Mouse (Mus musculus) kidney, adult 2 months (tissue): Measurements from ENCODE around the gene Ptprs. TPM values are rescaled to one million over a fixed set of nuclear protein-coding genes. Genes with fewer than 3 reads are reported as not detected.

Experiments
- DNase-seq: peaks from one replicate; pipeline ENCODE4 v3.0.0; 2021
- H3K27ac ChIP-seq: fragments of 200-500 bp; 2 replicates; pipeline ENCODE4 v1.5.1; 2012; ENCODE audit warnings: low read depth, low read length, control low read depth, inconsistent platforms; ENCODE audit not compliant: insufficient read depth
- H3K27me3 ChIP-seq: fragments of 200-500 bp; replicated peaks from 2 replicates; pipeline ENCODE4 v1.6.1; 2012; ENCODE audit warnings: mild to moderate bottlenecking, moderate library complexity, low read length, inconsistent platforms; ENCODE audit not compliant: control insufficient read depth, insufficient read depth
- H3K36me3 ChIP-seq: fragments of 200-500 bp; 2 replicates; pipeline ENCODE4 v1.6.1; 2012; ENCODE audit warnings: mild to moderate bottlenecking, moderate library complexity, low read length, inconsistent platforms; ENCODE audit not compliant: control insufficient read depth, insufficient read depth
- H3K4me1 ChIP-seq: fragments of 200-500 bp; 2 replicates; pipeline ENCODE4 v1.6.1; 2011; ENCODE audit warnings: low read length; ENCODE audit not compliant: control insufficient read depth, insufficient read depth
- H3K4me3 ChIP-seq: fragments of 200-500 bp; 2 replicates; pipeline ENCODE4 v1.5.1; 2011; ENCODE audit warnings: mild to moderate bottlenecking, low read depth, low read length, control low read depth; ENCODE audit not compliant: insufficient read depth
- CTCF ChIP-seq: fragments of 200-500 bp; conservative IDR thresholded peaks from 2 replicates; pipeline ENCODE4 v1.5.1; 2011; ENCODE audit warnings: low read depth, mild to moderate bottlenecking, control low read depth, low read length, moderate library complexity, mixed read lengths; ENCODE audit not compliant: insufficient read depth, insufficient read length
- POLR2A ChIP-seq: fragments of 200-500 bp; IDR thresholded peaks from one replicate; pipeline ENCODE4 v1.6.1; 2011; ENCODE audit warnings: low read depth, low read length, control low read depth
- WGBS: fragments of 180-500 bp; shearing (Covaris S2); methylation state at CpG from one replicate; pipeline ENCODE4 v1.1.7; 2018; 5-methylcytosine and 5-hydroxymethylcytosine counted together
- polyA plus RNA-seq: library from polyadenylated mRNA; depleted of rRNA; stranded (reverse); fragments of >200 nt; gene quantifications from 2 replicates; pipeline ENCODE4 v1.2.3, GENCODE M21; 2012

The Ptprs gene
- polyA plus RNA-seq, 1 experiment: 38.8 TPM

DNA sequence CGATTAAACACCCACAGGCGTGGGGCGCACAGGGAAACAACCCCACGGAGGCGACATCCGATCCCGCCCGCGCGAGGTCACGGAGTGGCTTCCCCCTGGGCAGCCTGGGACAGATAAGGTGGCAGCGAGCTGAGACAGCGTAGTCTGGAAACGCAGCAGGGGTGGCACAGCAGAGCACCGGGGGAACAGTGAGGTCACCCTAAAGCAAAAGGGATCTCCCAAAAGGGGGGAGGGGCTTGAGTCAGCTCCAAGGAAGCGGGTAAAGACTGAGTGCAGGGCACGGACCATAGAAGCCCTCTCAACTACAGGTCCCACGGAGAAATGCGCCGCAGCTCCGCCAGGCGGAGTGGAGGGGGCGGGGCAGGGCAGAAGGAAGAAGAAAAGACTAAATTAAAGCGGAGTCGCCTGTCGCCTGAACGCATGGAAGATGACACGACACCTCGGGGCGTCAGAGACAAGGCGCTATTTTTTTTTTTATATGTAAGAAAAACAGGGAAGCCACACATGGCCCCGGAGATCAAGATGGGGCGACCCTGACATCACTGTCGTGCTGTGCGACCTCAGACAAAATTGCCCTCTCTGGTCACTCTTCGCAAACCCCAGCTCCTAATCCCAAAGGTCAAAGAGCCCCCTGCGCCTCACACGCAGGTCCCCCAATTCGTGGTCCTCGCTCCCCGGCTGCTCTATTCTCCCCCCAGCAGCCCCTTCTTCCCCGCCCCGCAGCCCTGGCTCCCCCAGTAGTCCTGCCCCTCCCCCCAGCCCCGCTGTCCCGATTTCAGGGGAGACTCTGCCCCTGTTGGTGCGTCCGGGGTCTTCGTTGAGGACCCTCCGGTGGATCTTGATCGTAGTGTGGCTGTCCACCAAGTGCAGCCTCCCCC, 3.3 kb downstream of the Ptprs start:
- peak; percentile 40 for DNase-seq
- H3K27ac ChIP-seq: no peak overlapping the region
- WGBS: 2% methylated on average over 50 of the region's 50 CpGs
- H3K4me3 ChIP-seq: peak overlapping the region; percentile 15; the same call in 1 of the 2 replicates
- no peaks in the 10 kb centered on the region for H3K36me3 ChIP-seq
- no peaks in the 10 kb centered on the region for H3K4me1 ChIP-seq
- TF ChIP-seq POLR2A (no peak), CTCF (peak; percentile 33; the same call in 1 of the 2 replicates)
- H3K27me3 ChIP-seq: peaks cover 5% of the 10 kb centered on the region

DNA sequence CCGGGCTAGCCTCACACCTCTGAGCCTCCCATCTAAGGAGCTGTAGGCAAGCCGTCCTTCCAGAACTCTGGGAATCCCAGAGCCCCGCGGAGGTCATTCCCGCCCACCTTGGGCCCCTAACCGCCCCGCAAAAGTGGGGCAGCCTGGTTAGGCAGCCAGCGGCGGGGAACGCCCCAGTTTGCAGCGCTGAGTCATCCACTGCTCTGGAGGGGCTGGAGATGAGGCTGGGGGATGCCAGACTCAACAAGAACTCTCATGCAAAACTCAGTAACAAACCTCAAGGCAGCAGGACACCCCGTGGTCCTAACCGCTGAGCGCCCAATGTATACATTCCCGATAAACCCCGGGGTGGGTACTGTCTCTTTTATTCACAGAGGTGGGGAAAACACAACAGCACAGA, 4.2 kb downstream of the Ptprs start:
- no peak overlapping the region for H3K27ac ChIP-seq
- H3K27me3 ChIP-seq: peaks cover 5% of the 10 kb centered on the region
- WGBS: 35% methylated on average over 16 of the region's 16 CpGs
- no peaks in the 10 kb centered on the region for H3K36me3 ChIP-seq
- DNase-seq: no peak
- no peaks in the 10 kb centered on the region for H3K4me1 ChIP-seq
- TF ChIP-seq CTCF (no peak), POLR2A (no peak)
- H3K4me3 ChIP-seq: no peak overlapping the region

DNA sequence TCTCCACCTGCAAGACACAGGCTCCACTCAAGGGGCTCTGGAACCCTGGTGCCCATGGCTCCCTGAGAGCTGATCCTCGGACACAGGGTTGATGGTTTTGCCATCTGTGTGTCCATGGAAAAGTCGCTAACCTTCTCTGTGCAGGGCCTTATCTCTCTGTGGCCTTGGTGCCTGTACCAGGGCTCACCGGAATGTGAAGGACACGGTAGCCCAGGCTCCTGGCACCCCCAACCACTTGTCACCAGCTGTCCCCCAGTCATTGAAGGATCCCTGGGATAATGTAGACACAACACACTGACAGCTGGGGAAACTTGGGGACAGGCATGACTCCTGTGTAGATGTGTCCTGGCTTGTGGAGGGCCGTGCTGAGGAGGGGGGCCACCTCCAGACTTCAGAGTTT, 5.1 kb downstream of the Ptprs start:
- WGBS: 86% methylated on average over 5 of the region's 5 CpGs
- H3K4me1 ChIP-seq: no peaks in the 10 kb centered on the region
- H3K36me3 ChIP-seq: no peaks in the 10 kb centered on the region
- H3K27ac ChIP-seq: no peak overlapping the region
- TF ChIP-seq CTCF (no peak), POLR2A (no peak)
- H3K4me3 ChIP-seq: no peak overlapping the region
- no peak for DNase-seq
- H3K27me3 ChIP-seq: peaks cover 4% of the 10 kb centered on the region

DNA sequence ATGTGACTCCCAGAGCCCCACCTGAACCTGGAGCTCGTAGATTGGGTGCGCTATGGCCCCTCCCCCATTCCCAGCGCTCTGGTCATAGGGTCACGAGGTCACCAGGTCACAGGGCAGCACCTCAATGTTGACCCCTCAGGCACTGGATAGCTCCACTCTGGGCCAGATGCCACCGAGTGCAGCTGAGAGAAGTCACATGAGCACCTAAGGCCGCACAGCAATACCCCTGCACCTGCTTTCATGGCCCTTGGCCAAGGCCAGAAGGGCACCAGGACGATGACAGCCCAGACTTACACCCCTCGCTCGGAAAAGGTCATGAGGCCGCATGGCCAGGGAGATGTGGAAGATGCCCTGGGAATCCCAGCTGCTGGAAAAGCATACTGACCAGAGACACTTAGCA, 5.7 kb downstream of the Ptprs start:
- H3K4me1 ChIP-seq: no peaks in the 10 kb centered on the region
- H3K4me3 ChIP-seq: no peak overlapping the region
- no peaks in the 10 kb centered on the region for H3K36me3 ChIP-seq
- no peak for DNase-seq
- no peaks in the 10 kb centered on the region; the same call in 1 of the 2 replicates for H3K27me3 ChIP-seq
- no peak overlapping the region for H3K27ac ChIP-seq
- 17% methylated on average over 10 of the region's 10 CpGs for WGBS
- TF ChIP-seq POLR2A (no peak), CTCF (no peak)

DNA sequence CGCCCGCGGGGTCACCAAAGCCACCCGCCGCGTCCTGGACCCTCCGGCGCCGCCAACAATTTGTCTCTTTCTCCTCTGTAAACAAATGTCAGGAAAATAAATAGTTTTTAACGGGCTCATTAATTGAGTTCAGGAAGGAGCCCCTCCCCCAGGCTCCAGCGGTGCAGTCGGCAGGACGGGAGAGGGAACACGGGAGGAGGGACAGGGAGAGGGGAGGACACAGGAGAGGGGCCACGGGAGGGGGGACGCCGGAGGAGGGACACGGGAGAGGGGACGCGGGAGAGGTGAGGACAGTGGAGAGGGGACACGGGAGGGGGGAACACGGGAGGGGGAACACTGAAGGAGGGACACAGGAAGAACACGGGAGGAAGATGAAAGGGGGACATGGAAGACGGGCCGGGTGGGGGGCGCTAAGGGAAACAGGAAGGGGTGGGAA, 6.3 kb downstream of the Ptprs start:
- peak; percentile 54 for DNase-seq
- peak overlapping the region; percentile 39; the same call in 1 of the 2 replicates for H3K4me3 ChIP-seq
- WGBS: 5% methylated on average over 26 of the region's 26 CpGs
- H3K27ac ChIP-seq: no peak overlapping the region
- TF ChIP-seq POLR2A: no peak
- no peak for TF ChIP-seq CTCF
- H3K4me1 ChIP-seq: no peaks in the 10 kb centered on the region
- H3K36me3 ChIP-seq: no peaks in the 10 kb centered on the region
- H3K27me3 ChIP-seq: no peaks in the 10 kb centered on the region; the same call in 1 of the 2 replicates

DNA sequence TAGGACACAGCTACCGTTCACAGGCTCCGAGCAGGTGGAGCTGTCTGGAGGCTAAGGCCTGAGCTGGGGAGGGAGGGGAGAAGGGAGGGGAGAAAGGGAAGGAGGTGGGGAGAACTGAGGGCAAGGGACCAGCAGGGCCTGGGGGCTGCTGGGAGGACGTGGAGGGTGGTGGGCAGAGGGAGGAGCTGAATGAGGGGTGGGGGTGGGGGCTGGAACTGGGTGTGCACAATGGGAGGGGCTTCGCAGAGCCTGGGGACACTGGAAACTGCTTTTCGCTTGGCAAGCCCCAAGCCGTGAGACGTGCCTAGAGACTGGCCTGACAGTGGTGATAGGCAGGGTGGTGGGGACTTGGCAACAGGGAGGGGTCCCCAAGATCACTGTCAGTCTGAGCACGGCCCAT, 7.0 kb downstream of the Ptprs start:
- Histone ChIP-seq H3K4me1 (no peaks in the 10 kb centered on the region), H3K36me3 (no peaks in the 10 kb centered on the region), H3K27ac (no peak overlapping the region), H3K4me3 (no peak overlapping the region), H3K27me3 (no peaks in the 10 kb centered on the region; the same call in 1 of the 2 replicates)
- no peak for TF ChIP-seq CTCF
- TF ChIP-seq POLR2A: no peak
- no peak for DNase-seq
- 45% methylated on average over 8 of the region's 8 CpGs for WGBS

DNA sequence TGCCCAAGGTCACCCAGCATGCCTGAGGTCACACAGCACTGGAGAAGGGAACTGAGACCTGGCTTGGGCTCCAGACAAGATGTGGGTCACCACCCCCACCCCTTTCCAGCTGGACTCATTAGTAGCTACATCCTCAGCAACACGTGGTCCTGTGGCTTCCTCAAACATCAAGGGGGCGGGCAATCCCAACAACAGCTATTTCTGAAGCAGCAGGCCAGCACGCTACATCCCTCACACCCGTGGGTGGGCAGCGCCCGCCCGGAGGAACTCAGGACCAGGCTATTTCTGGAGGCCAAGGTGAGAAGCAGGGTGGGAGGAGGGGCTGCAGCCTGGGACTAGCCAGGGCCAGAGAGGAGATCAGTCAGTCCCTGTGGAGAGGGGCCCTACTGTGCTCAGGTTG, 7.4 kb downstream of the Ptprs start:
- Histone ChIP-seq H3K27me3 (no peaks in the 10 kb centered on the region; the same call in 1 of the 2 replicates), H3K4me3 (no peak overlapping the region), H3K36me3 (no peaks in the 10 kb centered on the region), H3K27ac (no peak overlapping the region), H3K4me1 (no peaks in the 10 kb centered on the region)
- peak; percentile 35 for DNase-seq
- WGBS: 50% methylated on average over 7 of the region's 7 CpGs
- no peak for TF ChIP-seq POLR2A
- TF ChIP-seq CTCF: no peak
